Mouse (Mus musculus) brain, embryonic 18.5 days (tissue): ENCODE measurements around the gene Myb.

Experiments
- DNase-seq: peaks from one replicate; pipeline ENCODE4 v3.0.0-alpha.2; 2012; ENCODE audit warnings: low read depth, low spot score

Myb gene

GRCm38 (mm10) chr10:21082447-21082846, 78.3 kb downstream of the Myb start:
- no peak for DNase-seq

GRCm38 (mm10) chr10:21077151-21077719, 83.5 kb downstream of the Myb start:
- DNase-seq, result no peak

- DNase-seq, result no peak
These were observed 84.1 kb downstream of the Myb start for GRCm38 (mm10) chr10:21076731-21077130.

DNA sequence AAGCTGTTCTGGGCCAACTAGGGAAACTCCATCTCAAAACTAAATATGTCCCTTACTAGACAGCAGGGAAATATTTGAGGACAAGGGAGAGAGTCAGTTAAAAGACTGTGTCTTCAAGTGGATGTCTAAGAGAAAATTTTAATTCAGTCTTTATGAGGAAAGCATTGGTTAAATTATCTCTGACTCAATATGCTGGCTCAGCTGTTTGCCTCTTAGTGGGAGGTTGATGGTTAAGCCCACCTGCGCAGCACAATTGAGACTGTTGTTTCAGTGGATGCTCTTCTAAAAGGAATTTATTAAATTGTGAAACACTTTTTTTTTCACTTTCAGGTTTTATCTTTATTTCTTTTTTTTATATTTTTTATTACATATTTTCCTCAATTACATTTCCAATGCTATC, 84.6 kb downstream of the Myb start:
- no peak for DNase-seq
